Mouse (Mus musculus) lung, postnatal 14 days (tissue): ENCODE data around the gene Vmn1r84.

Experiments used
- DNase-seq: peaks from one replicate; pipeline ENCODE4 v3.0.0; 2021

Vmn1r84 gene

GRCm38 (mm10) chr7:12369173-12369572 lies at the start of gene Vmn1r84:
Gene Vmn1r84 (minus strand): TSS chr7:12369273.
- no peak for DNase-seq

GRCm38 (mm10) chr7:12329381-12329780 lies 39.7 kb downstream of the Vmn1r84 start, which contains the start of gene Vmn1r83:
Gene Vmn1r83 (minus strand): TSS chr7:12329481.
- DNase-seq, result no peak
